Mouse (Mus musculus): ENCODE data around the gene Kcnn4.
"Not testable (repeated sequence)": the region's sequence is repeated elsewhere in the genome, so short reads cannot be mapped to it uniquely, and the experiment has no call there.

The Kcnn4 gene

DNA sequence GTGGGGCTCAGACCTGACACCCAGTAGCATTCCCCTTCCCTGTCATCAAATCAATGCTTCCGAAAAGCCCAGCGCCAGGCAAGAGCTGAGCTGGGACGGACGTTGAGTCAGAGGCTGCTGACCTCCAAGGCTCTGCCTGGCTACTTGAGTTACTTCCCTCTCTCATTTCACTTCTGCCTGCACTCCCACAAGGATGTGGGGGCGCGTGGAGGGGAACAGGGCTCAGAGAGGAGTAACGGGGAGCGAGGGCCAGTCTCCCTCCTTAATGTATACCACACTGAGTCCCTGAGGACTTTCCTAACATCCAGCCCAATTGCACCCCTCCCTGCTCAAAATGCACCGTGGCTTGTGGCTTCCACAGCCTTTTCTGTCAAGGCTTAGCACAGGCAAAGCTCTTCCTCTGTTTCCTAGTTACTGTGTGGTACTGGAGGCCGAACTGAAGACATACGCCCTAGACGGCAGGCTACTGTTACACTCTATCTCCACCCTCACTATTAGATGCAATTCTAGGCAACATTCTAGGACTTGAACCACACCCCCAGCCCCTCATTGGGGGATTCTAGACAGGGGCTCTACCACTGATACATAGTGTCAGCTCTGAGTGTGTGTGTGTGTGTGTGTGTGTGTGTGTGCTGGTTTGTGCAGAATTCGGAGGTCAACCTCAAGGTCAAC is 19.6 kb downstream of the Kcnn4 start:
- no peak for DNase-seq (ENCODE audit: extremely low read depth, insufficient read length, low spot score)

DNA sequence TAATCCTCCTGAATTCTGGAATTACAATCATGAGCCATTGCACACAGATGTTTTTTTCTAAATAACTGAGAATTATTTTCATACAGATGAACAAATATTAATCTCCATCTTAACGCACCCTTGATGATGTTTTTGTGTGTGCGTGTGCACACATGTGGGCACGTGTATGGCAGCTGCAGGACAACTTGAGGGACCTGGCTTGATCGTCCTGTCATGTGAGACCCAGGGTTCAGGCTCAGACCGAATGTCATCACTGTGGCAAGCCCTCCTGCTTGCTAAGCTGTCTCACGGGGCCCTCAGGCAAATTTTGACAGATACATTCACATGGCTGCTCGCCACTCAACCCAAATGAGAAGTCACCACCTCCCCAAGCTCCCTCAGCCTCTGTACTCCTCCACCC is 20.4 kb downstream of the Kcnn4 start:
- no peak for DNase-seq (ENCODE audit: extremely low read depth, insufficient read length, low spot score)

DNA sequence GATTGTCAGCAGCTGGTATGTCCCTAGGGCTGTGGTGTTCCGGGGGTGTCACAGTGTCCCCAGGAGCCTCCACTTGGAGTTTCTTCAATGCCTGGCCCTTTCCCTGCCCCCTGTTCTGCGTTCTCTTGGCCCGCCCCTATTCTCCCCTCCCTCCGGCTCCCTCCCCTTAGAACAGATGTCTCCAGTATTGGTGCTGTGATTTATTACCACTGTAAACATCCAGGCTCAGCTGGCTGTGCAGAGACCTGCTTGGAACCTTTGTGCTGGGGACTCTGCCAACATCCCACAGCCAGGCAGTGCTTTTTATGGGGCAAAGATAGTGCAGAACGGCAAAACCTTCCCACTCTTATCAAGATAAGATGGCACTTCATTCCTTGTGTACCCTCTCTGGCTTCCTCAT is 21.0 kb downstream of the Kcnn4 start:
- no peak for DNase-seq (ENCODE audit: extremely low read depth, insufficient read length, low spot score)

DNA sequence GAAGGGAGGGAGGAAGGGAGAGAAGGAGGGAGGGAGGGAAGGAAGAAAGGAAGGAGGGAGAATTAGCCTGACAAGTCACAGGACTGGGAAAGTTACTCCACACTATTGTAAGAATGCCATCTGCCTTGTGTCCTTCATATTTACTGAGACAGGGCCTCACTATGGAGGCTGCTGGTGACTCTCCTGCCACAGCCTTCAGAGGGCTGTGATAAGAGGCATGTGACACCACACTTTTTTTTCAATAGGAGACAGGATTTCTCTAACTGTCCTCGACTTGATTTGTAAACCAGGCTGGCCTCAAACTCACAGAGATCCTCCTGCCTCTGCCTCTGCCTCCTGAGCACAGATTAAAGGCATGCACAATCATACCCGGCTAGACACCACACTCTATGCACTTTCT is 21.6 kb downstream of the Kcnn4 start:
- no peak for DNase-seq (ENCODE audit: extremely low read depth, insufficient read length, low spot score)

DNA sequence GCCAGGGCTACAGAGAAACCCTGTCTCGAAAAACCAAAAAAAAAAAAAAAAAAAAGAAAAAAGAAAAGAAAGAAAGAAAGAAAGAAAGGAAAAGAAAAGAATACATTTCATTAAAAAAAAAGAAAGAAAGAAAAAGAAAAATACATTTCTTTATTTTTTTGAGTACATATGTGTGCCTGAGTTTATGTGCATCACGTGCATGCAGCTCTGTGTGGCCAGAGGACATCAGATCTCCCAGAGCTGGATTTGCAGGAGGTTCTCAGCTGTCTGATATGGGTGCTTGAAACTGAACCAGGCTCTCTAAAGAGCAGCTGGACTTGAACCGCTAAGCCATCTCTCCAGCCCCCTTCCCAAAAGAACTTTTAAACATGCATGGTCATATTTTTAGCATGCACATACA is 24.0 kb downstream of the Kcnn4 start:
- DNase-seq (ENCODE audit: extremely low read depth, insufficient read length, low spot score), result no peak

DNA sequence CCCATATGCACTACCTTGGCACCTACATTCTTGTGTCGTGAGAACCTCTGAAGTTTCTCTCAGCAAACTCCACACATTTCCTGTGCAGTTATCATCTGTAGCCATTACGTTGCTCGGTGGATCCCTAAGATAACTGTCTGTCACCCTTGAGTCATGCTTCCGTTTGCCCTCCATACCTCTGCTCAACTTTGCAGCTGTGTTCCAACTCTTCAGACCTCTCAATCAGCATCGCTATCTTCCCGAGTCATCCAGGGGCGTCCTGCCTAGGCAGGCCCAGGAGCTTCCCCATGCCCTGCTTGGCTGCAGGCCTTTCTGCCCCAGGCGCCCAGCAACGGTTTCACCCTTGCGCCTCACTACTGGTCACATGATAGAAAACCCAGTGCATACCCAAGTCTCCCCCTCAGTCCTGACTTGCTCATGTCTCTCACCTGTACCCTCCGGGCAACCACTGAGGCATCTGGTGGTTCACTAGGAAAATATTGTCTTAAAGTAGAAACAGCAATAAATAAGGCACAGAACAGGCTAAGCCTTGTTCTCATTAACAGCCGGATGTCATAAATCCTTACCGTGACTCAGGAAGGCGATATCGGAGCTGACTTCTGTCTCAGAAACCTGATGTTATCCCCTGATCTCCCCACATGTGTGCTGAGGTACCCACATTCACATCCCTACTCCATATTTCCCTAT is 24.6 kb downstream of the Kcnn4 start:
- no peak for DNase-seq (ENCODE audit: extremely low read depth, insufficient read length, low spot score)

DNA sequence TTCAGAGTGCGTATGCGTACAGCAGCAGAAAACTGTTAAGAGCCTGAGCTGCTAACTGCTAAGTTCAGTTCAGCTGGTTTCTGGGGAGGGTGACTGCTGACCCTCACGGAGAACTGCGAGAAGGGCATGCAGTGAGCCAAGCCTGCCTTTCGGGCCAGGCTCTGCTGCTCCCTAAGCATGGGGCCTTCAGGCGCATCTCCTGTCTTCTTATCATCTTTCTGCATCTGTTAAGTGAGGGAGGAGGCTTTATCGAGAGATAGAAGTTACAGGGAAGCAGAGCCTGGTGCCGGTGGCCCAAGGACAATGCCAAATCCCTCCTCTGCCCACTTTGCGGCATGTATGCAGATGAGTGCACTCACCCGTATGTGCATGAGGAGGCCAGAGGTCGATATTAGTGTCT is 26.8 kb downstream of the Kcnn4 start:
- no peak for DNase-seq (ENCODE audit: extremely low read depth, insufficient read length, low spot score)

DNA sequence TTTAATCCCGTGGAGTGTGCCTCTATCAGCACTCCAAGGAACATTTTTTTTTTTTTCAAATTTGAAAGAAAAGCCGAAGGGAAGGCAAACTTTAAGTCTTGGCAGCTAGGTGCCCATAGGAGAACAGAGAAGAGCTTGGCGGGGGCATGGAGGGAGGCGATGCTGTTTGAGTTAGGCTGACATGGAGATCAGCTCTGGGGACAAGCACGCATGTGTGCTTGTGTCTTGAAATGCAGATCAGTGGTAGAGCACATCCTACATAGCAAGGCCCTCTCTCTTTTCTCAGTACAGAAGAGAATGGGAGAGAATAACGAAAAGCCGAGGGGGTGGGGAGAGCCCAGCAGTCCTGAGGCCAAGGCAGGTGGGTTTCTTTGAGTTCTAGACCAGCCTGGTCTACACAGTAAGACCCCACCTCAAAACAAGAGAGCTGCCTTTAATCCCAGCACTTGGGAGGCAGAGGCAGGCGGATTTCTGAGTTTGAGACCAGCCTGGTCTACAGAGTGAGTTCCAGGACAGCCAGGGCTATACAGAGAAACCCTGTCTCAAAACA is 28.4 kb downstream of the Kcnn4 start:
- DNase-seq (ENCODE audit: extremely low read depth, insufficient read length, low spot score), result no peak

DNA sequence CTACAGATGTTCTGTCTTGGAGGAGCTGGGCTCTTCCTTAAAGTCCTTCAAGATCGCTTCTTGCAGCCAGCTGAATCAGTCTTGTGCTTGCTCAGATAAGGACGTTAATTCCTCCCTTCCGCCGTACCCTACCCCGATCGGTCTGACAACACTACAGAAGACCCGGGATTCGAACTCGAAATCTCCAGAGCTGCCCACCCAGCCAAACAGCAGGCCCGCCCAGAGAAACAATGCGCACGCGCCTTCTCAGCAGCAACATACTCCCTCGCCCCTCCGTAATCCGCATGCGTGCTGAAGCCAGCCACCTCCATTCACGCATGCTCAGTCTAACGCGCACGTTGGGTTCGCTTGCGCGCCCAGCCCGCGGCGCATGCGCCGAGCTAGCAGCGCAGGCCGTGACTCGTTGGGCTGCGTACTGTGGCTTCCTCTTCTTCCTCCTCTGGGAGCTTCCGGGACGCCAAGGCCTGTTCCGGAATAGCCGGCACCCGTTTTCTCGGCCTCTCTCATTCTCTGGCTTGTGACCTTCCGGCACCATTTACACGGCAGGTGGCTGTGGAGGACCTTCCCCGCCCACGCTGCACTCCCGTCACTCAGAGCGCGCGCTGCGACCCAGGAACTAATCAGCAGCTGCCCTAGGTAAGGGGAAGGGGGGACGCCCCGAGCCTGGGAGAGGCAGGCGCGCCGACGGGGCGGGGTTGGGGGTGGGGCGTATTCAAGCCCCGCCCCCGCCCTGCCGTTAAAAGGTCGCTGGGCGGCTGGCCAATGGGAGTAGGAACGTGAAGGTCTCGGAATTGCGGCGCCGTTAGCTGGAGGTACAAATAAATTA is 29.4 kb downstream of the Kcnn4 start, which contains the start of gene Smg9:
Smg9 (plus strand) TSS at position 364 of the 826 bp plus-strand sequence.
- DNase-seq (ENCODE audit: extremely low read depth, insufficient read length, low spot score), result peak; percentile 99

DNA sequence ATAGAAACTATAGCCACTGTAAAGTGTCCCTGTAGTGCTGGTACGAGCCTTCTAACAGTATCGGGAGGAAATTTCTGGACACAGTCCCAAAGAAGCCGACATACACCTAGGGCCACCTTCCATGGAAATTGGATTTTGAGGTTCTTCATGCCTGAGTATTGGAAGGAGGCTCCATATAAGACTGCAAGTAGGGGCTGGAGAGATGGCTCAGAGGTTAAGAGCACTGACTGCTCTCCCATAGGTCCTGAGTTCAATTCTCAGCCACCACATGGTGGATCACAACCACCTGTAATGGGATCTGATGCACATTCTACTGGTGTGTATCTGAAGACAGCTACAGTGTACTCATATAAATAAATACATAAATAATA is 30.0 kb downstream of the Kcnn4 start:
- no peak for DNase-seq (ENCODE audit: extremely low read depth, insufficient read length, low spot score)

DNA sequence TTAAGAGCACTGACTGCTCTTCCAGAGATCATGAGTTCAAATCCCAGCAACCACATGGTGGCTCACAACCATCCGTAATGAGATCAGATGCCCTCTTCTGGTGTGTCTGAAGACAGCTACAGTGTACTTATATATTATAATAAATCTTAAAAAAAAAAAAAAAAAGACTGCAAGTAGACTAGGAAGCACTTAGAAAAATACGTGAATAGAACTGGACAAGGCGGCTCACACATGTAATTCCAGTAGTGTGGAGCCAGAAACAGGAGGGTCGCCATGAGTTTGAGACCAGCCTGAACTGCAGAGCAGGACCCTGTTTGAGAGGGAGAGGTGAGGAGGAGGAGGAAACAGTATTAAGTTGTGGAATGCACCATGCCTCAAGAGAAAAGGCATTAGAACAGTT is 30.4 kb downstream of the Kcnn4 start:
- DNase-seq (ENCODE audit: extremely low read depth, insufficient read length, low spot score), result not testable (repeated sequence)

DNA sequence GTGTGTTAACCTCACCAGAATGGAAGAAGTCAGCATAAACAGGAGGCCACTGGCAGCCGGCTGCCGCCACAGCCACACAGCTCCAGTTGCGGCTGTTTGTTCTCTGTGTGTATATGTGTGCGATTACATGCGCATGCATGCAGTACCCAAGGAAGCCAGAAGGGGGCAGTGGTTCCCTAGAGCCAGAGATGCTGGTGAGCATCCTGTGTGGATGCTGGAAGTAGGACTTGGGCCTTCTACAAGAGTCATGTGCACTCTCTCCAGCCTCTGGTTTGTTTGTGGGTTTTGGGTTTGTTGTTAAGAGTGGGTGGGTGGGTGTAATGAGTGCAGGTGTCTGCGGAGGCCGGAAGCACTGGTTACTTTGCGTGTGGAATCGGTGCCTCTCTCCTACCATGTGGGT is 32.8 kb downstream of the Kcnn4 start:
- DNase-seq (ENCODE audit: extremely low read depth, insufficient read length, low spot score), result no peak

DNA sequence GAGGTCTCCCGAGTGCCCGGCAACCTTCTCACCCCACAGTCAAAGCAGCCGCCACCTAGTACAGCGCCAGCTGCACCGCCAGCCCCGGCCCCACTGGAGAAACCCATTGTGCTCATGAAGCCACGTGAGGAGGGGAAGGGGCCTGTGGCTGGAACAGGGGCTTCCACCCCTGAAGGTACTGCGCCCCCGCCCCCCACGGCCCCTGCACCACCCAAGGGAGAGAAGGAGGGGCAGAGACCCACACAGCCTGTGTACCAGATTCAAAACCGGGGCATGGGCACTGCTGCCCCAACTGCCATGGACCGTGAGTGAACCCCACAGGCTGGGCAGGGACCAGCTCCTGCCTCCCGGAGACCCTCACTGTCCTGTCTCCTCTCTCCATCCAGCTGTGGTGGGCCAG is 35.6 kb downstream of the Kcnn4 start:
- no peak for DNase-seq (ENCODE audit: extremely low read depth, insufficient read length, low spot score)

DNA sequence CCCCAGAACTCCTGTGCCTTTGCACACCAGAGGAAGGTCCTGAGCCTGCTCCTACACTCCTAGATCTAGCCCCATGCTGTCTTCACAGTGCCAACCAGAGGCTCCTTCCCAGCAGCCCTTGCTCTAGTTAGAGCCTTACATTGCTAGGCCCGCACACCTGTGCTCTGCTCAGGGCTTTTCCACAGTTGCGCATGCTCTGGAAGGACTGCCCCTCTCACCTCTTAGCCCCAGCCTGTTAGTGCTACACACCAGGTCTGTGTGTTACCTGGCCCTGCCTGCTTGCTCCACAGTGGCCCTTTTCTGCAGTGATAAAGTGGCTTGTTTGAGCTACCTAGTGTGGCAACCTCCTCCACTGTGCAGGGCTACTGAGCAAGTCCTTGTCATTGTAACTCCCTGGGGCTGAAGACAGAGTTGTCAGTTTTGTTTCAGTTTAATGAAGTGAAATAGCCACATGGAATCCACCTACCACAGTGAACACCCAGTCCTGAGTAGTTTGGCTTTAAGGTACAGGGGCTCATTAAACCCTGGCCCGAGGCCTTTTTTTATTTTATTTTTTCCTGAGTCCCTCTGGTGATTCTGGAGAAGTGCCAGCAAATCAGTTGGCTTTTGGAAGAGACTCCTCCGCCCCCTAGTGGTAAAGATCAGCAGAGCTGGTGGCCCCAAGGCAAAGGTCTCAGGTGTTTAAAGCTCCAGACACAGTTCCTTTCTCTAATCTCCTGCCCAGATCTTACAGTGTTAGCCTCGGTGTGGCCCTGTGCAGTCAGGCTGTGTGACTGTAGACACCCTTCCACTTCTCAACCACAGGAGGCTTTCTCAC is 36.7 kb downstream of the Kcnn4 start:
- no peak for DNase-seq (ENCODE audit: extremely low read depth, insufficient read length, low spot score)

DNA sequence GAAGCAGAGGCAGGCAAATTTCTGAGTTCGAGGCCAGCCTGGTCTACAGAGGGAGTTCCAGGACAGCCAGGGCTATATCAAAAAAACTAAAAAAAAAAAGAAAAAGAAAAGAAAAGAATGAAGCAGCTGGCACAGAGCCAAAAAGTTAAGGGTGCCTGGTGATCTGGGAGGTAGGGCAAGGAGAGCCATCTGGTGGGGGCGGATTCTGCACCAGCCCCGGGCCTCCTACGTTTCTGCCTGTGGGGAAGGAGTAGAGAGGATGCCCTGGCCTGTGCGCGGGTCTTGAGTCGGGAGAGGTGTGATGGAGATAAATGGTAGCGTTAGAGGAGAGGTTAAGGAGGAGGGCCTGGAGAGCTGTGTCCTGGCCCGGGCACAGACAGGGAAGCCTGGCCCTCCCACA is 38.1 kb downstream of the Kcnn4 start:
- no peak for DNase-seq (ENCODE audit: extremely low read depth, insufficient read length, low spot score)

DNA sequence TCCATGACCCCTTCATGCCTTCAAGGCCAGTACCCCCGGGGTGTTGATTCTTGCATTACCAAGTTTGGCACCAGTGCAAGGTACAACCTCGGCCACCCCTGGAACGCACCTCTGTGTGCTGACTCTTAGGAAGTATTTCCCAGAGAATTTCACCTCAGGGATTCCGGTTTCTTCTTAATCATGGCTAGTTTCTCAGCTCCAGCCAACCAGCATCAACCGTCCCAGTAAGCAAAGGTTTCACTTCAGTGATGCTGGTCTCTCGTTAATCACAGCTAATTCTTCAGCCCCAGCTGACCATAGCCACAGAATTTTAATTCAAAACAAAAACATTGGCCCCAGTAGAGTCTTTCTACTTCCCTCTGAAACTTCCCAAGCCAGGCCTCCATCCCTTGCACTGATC is 40.1 kb downstream of the Kcnn4 start:
- no peak for DNase-seq (ENCODE audit: extremely low read depth, insufficient read length, low spot score)

DNA sequence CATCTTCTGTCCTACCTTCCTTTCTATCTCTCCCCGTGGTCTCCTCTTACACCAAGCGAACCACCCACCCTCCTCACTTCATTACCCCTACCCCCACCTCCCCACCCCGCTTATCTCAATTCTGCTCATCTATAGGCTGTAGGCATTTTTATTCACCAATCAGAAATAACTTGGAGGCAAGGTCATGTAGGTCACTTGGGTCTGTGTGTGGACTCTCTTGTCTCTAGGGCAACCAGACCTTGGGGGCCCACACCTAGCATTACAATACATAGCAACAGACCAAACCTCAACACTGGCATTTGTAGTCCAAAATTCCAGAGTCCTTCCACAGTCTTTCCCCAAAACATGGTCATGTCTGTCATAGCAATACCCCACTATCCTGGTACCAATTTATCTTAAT is 40.8 kb downstream of the Kcnn4 start:
- no peak for DNase-seq (ENCODE audit: extremely low read depth, insufficient read length, low spot score)

DNA sequence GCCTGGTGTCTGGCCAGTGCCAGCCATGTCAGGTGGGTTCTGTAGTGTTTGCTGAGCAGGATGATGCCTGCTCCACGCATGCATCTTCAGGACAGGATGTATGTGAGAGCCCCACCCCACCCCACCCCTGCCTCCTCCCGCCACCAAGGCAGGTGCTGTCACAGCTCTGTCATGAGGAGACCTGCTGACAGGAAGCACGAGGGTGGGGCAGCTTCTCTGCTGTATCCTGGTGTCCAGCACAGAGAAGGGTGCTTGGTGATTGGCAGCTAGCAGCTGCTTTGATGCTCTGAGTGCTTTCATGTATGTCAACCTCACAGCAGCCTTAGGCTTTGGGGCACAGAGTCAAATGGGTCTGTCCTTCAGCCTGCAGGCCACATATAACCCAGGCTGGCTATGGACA is 43.6 kb downstream of the Kcnn4 start:
- no peak for DNase-seq (ENCODE audit: extremely low read depth, insufficient read length, low spot score)

DNA sequence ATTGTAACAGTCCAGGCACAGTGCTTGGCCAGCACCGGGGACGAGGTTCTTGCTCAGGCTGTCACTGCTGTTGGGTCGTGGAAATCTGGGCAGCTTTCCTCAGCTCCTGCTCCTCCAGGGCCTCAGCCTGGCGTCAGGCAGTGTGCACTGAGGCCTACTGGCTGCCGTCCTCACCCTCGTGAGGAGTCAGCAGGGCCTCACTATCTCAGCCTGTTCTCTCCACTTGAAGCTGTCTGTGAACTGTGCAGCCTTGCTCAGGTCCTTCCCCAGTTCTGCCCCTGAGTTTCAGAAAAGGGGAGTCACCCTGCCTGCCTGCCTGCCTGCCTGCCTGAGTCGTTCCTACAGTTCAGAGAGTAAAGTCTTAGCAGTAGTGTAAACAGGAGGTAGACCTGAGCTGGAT is 45.2 kb downstream of the Kcnn4 start:
- no peak for DNase-seq (ENCODE audit: extremely low read depth, insufficient read length, low spot score)

DNA sequence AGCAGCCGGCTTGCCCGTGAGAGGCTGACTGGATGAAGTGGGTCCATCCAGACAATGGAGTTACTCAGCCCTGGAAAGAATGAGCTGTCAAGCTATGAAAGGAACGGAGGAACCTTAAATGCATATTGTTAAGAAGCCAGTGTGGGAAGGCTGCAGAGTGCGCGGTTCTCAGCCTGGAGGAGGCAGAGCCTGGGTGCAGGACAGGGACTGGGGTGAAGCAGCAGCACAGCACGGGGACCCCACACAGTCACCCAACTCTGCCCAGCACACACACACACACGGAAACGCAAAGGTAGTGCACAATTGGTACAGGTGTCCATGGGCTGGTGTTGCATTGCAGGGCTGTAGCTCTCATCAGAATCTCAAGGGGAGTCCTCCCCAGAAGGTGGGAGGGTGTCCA is 49.5 kb downstream of the Kcnn4 start:
- no peak for DNase-seq (ENCODE audit: extremely low read depth, insufficient read length, low spot score)

DNA sequence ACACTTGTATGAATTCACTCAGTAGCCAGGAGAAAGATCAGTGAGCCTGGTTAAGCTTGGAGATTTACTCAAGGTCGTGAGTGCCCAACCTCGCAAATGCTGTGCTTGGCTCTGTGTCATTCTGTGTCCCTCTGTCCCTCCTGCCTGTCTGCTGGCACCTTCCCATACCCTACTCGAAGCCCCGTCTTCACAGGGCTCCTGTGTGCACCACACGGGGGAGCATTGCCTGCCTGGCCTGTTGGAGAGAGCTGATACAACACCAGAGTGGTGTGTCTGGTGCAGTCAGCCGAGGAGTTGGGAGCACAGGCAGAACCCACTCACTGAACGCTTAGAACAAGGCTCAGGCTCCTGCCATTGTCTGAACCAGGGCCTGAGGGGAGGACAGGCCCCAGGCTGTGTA is 51.6 kb downstream of the Kcnn4 start:
- no peak for DNase-seq (ENCODE audit: extremely low read depth, insufficient read length, low spot score)

Measured in 3134 (cell line).